Mouse (Mus musculus) megakaryocyte, embryonic 14.5 days (primary cell): ENCODE measurements around the gene Gm8773. TPM values are rescaled to one million over a fixed set of nuclear protein-coding genes. Genes with fewer than 3 reads are reported as not detected.

ENCODE experiments used
- H3K27me3 ChIP-seq: replicated peaks from 2 replicates; pipeline ENCODE3; 2012; ENCODE audit warnings: inconsistent platforms
- H3K36me3 ChIP-seq: replicated peaks from 2 replicates; pipeline ENCODE3; 2012; ENCODE audit warnings: low read length, inconsistent platforms, mixed read lengths
- H3K4me1 ChIP-seq: 2 replicates; pipeline ENCODE4 v1.6.1; 2012; ENCODE audit warnings: inconsistent platforms
- H3K4me3 ChIP-seq: replicated peaks from 2 replicates; pipeline ENCODE3; 2012; ENCODE audit warnings: moderate library complexity, mild to moderate bottlenecking, inconsistent platforms
- H3K9me3 ChIP-seq: 2 replicates; pipeline ENCODE4 v1.6.1; 2012; ENCODE audit warnings: inconsistent platforms
- FLI1 ChIP-seq: IDR thresholded peaks from 2 replicates; pipeline ENCODE4 v1.6.1; 2012; ENCODE audit warnings: low read length, inconsistent platforms, mixed read lengths
- GATA1 ChIP-seq: IDR thresholded peaks from 3 replicates; pipeline ENCODE4 v1.6.1; 2012; ENCODE audit warnings: mixed read lengths, low read length, inconsistent platforms, borderline replicate concordance
- polyA plus RNA-seq: library from polyadenylated mRNA; stranded (reverse); fragments of >175 nt; gene quantifications from 2 replicates; pipeline ENCODE4 v1.2.3, GENCODE M21; 2012; ENCODE audit warnings: low replicate concordance; ENCODE audit not compliant: insufficient read depth

Gm8773 gene
- not detected in 2 replicates for polyA plus RNA-seq

DNA sequence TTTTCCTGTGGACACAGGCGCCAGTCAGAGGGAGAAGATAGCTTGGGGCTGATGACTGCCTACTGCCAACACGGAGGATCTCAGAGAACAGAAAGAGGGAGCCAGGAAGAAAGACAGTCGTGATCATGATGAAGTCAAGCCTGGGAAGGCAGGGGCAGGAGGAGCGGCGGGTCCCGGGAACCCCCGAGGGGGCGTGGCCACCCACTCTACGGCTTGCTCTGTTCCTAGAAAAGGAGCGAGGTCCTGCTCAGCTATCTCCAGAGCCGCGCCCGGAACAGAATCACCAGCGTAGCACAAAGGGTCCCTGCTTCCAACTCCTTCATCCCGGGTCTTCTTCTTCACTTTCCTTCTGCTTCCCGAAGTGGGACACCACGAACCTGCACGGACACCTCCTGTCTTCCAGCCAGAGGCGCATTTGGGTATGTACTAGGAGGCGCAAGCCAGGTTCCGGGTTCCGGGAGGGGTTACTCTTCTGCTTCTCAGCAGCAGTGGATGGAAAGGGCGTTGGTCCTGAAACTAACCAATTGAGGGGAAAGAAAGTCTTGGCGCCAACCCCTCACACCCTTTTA is at the start of gene Gm8773:
Gene Gm8773, plus strand, starts transcription at position 51 of the 569 bp plus-strand sequence.
- Histone ChIP-seq H3K36me3 (no peaks in the 10 kb centered on the region), H3K9me3 (no peaks in the 10 kb centered on the region), H3K4me1 (peaks cover 14% of the 10 kb centered on the region; the same call in 1 of the 2 replicates), H3K27me3 (peaks cover 5% of the 10 kb centered on the region), H3K4me3 (peak within 1 kb of the TSS; percentile 92)
- TF ChIP-seq FLI1 = no peak
- TF ChIP-seq GATA1 = no peak

DNA sequence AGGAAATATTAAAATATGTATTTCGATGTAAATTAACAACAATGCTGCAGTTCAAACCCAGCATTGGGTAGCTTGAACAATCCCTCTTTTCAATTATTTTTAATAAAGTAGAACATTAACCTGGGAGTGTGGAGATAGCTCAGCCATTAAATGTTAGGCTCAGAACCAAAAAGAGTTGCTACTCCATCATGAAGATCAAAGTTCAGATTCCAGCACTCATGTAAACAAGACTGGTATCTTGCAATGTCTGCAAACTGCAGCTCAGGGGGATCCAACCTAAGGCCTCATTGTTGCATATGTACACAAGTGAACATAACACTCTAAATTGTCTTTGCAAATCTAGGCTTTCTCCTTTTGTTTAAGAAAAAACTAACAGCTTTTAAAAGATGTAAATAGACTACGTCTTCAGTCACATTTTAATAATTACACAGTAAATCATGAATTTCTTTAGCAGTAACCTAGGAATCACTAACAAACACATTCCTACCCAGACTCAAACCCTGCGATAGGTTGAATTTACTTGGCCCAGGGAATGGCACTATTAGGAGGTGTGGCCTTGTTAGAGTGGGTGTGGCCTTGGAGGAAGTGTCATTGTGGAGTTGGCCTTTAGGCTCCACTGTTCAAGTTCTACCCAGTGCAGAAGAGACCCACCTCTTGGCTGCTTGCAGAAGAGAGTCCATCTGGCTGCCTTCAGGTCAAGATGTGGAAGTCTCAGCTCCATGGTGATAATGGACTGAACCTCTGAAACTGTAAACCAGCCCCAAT is 39.8 kb upstream of the Gm8773 start:
- TF ChIP-seq FLI1 (no peak), GATA1 (no peak)
- Histone ChIP-seq H3K4me1 (no peaks in the 10 kb centered on the region), H3K36me3 (peaks cover 12% of the 10 kb centered on the region), H3K4me3 (no peak overlapping the region), H3K9me3 (no peaks in the 10 kb centered on the region), H3K27me3 (no peaks in the 10 kb centered on the region)

DNA sequence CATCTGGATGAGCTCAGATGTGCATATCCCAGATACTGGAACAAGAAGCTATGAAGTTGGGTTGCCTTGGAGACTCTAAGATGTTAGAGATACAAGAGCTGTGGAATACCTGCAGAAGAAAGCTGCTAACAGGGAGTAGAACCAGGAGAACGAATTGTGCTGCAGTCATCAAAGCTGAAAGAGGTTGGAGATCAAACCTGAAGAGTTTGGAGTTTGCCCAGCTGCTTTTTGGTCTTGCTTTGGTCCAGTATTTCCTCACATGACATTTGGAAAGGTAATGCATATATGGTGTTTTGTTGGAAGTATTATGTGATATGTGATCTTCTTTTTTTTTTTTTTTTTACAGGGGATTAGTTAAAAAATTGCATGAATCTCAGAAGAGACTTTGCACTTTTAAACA is 37.5 kb upstream of the Gm8773 start:
- TF ChIP-seq GATA1 (no peak), FLI1 (no peak)
- Histone ChIP-seq H3K27me3 (no peaks in the 10 kb centered on the region), H3K36me3 (peaks cover 27% of the 10 kb centered on the region), H3K9me3 (no peaks in the 10 kb centered on the region), H3K4me1 (peaks cover 3% of the 10 kb centered on the region; the same call in 1 of the 2 replicates), H3K4me3 (no peak overlapping the region)

DNA sequence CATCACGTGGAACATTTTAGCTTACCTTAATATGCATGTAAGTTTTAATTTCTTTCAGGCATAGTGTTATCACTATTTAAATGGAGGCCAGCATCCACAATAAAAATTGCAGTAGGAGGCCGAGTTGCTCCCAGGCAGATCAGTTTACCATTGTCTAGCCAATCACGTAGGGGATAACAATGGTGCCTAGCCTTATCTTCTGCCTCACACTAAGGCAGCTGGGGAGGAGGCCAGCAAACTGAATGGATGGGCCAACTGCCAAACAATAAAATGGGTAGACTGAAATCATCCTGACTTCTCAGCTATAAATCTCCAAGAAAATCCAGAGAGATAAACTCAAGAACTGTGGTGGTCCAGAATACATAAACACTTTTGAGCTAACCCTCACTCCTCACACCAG is 33.8 kb upstream of the Gm8773 start:
- Histone ChIP-seq H3K36me3 (peaks cover 63% of the 10 kb centered on the region), H3K4me3 (no peak overlapping the region), H3K27me3 (no peaks in the 10 kb centered on the region), H3K4me1 (peaks cover 3% of the 10 kb centered on the region; the same call in 1 of the 2 replicates), H3K9me3 (no peaks in the 10 kb centered on the region)
- TF ChIP-seq GATA1 (no peak), FLI1 (no peak)

DNA sequence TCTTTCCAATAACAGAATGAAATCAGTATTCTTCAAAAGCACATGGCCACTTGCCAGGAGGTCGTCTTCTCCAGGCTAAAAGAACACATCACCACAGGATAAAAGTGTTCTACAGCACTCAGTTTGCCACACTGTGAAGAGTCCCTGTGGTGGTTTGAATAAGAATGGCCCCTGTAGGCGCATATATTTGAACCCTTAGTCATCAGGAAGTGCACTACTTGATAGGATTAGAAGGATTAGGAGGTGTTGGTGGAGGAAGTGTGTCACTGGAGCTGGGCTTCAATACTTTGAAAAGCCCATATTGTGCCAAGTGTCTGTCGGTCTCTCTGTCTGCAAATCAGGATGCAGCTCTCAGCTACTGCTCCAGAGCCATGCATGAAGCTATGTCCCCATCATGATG is 33.2 kb upstream of the Gm8773 start:
- no peak overlapping the region for H3K4me3 ChIP-seq
- peaks cover 3% of the 10 kb centered on the region; the same call in 1 of the 2 replicates for H3K4me1 ChIP-seq
- no peak for TF ChIP-seq FLI1
- H3K9me3 ChIP-seq = no peaks in the 10 kb centered on the region
- no peaks in the 10 kb centered on the region for H3K27me3 ChIP-seq
- H3K36me3 ChIP-seq = peaks cover 64% of the 10 kb centered on the region

DNA sequence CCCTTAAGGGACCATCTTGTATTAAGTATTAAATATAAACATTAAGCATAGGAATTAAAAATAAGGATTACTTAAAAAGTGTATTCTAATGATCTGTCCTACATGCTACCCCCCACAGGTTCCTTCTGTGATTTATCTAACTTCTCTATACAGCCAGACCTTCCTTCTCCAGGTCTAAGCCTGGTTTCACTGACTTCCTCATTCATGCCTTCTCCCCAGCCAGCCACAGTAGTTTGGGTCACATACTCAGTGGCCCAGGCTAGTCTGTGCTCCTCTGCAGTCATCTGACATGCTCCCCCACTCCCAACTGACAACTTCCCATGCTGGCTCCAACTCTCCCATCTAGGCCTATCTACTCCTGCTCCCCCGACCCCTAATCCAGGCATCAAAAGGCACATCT is 22.5 kb upstream of the Gm8773 start:
- H3K4me1 ChIP-seq = no peaks in the 10 kb centered on the region
- no peak overlapping the region for H3K4me3 ChIP-seq
- TF ChIP-seq GATA1 (no peak), FLI1 (no peak)
- no peaks in the 10 kb centered on the region for H3K27me3 ChIP-seq
- no peaks in the 10 kb centered on the region for H3K9me3 ChIP-seq
- H3K36me3 ChIP-seq = peaks cover 78% of the 10 kb centered on the region

DNA sequence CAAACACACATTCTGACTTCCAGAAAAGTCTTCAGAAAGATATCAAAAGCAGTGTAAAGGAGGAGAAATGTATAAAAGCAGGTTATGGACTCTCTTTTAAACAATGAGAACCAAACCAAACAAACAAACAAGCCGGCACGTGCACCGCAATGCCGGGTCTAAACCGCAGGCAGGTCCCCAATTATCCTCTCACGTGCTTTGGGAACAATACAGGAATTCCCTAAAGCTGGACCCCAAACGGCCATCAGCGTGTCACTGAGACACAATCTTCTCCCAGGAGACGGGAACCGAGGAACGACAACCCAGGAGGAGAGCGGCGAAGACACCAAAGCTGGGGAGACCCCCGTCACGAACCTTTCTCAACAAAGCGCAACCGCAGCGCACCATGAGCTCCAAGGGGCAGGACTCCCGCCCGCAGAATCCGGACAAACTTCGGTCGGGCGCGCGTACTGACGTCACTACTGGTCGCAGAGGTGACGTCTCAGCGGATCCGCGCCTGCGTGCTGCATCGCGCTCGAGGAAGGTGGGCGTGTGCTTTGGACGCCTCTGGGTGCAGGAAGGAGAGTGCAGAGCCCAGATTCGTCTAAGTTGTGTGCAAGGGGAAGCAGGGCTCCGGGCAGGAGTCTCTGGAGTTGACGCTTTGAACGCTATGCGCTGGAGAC is 14.4 kb upstream of the Gm8773 start, which contains the start of gene Gtpbp10:
Gene Gtpbp10, minus strand, starts transcription at position 460 of the 662 bp plus-strand sequence.
- TF ChIP-seq GATA1 (no peak), FLI1 (no peak)
- no peaks in the 10 kb centered on the region for H3K27me3 ChIP-seq
- H3K9me3 ChIP-seq = no peaks in the 10 kb centered on the region
- H3K4me3 ChIP-seq = peak within 1 kb of the TSS; percentile 96
- peaks cover 35% of the 10 kb centered on the region for H3K4me1 ChIP-seq
- peaks cover 13% of the 10 kb centered on the region for H3K36me3 ChIP-seq

DNA sequence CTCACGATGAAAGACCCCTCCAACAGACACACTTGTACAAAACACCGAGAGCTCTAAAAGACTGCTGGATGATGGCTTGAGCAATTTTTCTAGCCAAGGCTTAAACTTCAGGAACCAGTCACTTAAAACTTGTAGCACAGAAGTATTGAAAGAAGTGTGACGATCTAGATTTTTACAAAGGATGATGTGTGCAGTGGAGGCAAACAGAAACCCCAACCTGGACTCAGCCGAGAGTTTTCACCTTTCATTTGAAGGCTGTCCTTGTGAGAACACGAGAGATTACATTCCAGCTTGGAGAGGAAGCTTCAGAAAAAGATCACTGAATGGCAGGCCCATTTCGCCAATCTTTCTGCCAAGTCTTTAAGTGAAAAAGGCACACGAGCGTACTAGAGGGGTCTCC is 13.8 kb upstream of the Gm8773 start:
- peaks cover 7% of the 10 kb centered on the region for H3K36me3 ChIP-seq
- H3K4me3 ChIP-seq = peak overlapping the region; percentile 96
- H3K27me3 ChIP-seq = no peaks in the 10 kb centered on the region
- H3K9me3 ChIP-seq = no peaks in the 10 kb centered on the region
- peaks cover 35% of the 10 kb centered on the region for H3K4me1 ChIP-seq
- no peak for TF ChIP-seq GATA1
- TF ChIP-seq FLI1 = no peak

DNA sequence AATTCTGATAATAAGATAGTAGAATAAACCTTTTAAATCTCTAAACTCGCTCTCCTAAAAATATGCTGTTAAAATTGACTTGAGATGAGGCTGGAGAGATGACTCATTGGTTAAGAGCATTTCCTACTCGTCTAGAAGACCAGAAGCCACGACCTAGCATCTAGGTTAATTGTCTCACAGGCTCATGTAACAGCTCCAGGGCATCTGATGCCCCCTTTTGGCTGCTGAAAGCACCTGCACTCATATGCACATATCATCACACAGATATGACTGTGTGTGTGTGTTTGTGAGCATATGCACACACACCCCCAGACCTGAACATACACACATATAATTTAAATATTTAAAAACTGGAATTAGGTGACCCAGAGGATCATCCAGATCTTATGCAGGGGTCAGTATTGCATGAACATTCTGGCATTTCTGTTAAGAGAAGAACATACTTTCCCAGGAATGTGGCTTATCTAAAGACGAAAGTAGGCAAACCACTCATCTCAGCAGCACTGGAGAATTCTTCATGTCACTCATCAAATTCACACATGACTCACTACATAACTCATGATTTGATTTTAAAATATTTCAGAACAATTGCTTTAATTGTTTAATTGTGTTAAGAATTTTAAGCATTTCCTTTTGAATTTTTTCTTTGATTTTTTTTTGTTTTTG is 12.4 kb upstream of the Gm8773 start:
- no peaks in the 10 kb centered on the region for H3K9me3 ChIP-seq
- peaks cover 35% of the 10 kb centered on the region for H3K4me1 ChIP-seq
- no peaks in the 10 kb centered on the region for H3K36me3 ChIP-seq
- no peak overlapping the region for H3K4me3 ChIP-seq
- no peak for TF ChIP-seq GATA1
- TF ChIP-seq FLI1 = no peak
- peaks cover 2% of the 10 kb centered on the region for H3K27me3 ChIP-seq
